Mouse (Mus musculus) lung, embryonic 14.5 days (tissue): ENCODE measurements around the gene Kalrn. TPM values are rescaled to one million over a fixed set of nuclear protein-coding genes. Genes with fewer than 3 reads are reported as not detected.
A peak's percentile ranks its signal among the peaks of the same experiment; 100 is the strongest.

ENCODE experiments used
- ATAC-seq: fragments of 200-750 bp; cut with Nextera tagmentation; 2 replicates; pipeline ENCODE4 v1.8.0; 2017; ENCODE audit warnings: mild to moderate bottlenecking, moderate TSS enrichment, moderate library complexity; ENCODE audit not compliant: insufficient read depth
- DNase-seq: peaks from one replicate; pipeline ENCODE4 v3.0.0-alpha.2; 2015
- H3K27ac ChIP-seq: fragments of 300-500 bp; sonication (generic); 2 replicates; pipeline ENCODE4 v1.5.1; 2014; ENCODE audit warnings: low read depth, mild to moderate bottlenecking, moderate library complexity
- H3K27me3 ChIP-seq: fragments of 300-500 bp; sonication (generic); 2 replicates; pipeline ENCODE4 v1.6.1; 2014; ENCODE audit warnings: low read length, control low read depth; ENCODE audit not compliant: insufficient read depth
- H3K36me3 ChIP-seq: fragments of 300-500 bp; sonication (generic); 2 replicates; pipeline ENCODE4 v1.6.1; 2014; ENCODE audit warnings: control low read depth; ENCODE audit not compliant: insufficient read depth
- H3K4me1 ChIP-seq: fragments of 300-500 bp; sonication (generic); 2 replicates; pipeline ENCODE4 v1.6.1; 2014; ENCODE audit warnings: antibody characterized with exemption, control low read depth; ENCODE audit not compliant: insufficient read depth
- H3K4me2 ChIP-seq: fragments of 300-500 bp; sonication (generic); 2 replicates; pipeline ENCODE4 v1.6.1; 2014; ENCODE audit warnings: mild to moderate bottlenecking
- H3K4me3 ChIP-seq: fragments of 300-500 bp; sonication (generic); 2 replicates; pipeline ENCODE4 v1.5.1; 2014; ENCODE audit warnings: low read depth, low read length
- H3K9ac ChIP-seq: fragments of 300-500 bp; sonication (generic); 2 replicates; pipeline ENCODE4 v1.6.1; 2014
- H3K9me3 ChIP-seq: fragments of 300-500 bp; sonication (generic); 2 replicates; pipeline ENCODE4 v1.6.1; 2016; ENCODE audit warnings: low read depth, low read length, control low read depth
- CTCF ChIP-seq: IDR thresholded peaks from 2 replicates; pipeline ENCODE4 v1.5.1; 2016; ENCODE audit warnings: antibody characterized with exemption, low read depth
- WGBS: fragments of 180-500 bp; shearing (Covaris S2); extraction: QIAGEN DNeasy Blood & Tissue Kit; methylation state at CpG from one replicate; pipeline ENCODE4 v1.1.7; 2014; 5-methylcytosine and 5-hydroxymethylcytosine counted together
- polyA plus RNA-seq: library from polyadenylated mRNA; unstranded; fragments of >200 nt; fragmentation: Nextera tagmentation; extraction: Ambion mirVana; gene quantifications from 2 replicates; pipeline ENCODE4 v1.2.1, GENCODE M21; 2014

Gene Kalrn
- polyA plus RNA-seq, 1 experiment from 2014 or later: 15.0 TPM

DNA sequence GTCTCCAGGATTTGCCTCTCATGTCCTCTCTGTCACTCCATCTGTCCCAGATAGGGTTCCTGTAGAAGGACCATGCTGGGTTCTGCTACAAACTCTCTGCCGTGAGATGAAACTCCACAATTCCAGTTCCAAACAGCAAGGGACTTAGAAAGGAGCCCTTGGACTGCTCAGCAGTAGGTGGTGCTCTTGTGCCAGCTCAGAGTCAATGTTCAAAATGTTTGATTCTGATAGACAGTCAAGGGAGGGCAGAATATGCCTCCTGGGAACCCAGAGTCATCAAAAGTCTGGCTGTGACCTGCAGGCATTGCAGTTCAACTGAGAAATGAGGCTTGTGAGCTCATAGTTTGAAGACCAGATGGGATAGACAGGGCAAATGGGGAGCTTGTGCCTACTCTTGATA, 229.4 kb downstream of the Kalrn start:
- peak; percentile 74 for TF ChIP-seq CTCF
- 38% methylated on average over 1 of the region's 1 CpGs for WGBS
- H3K4me2 ChIP-seq: no peak overlapping the region
- no peaks in the 10 kb centered on the region for H3K36me3 ChIP-seq
- H3K27ac ChIP-seq: no peak overlapping the region
- DNase-seq (peak; percentile 79), ATAC-seq (no peak)
- no peaks in the 10 kb centered on the region for H3K4me1 ChIP-seq
- no peaks in the 10 kb centered on the region for H3K27me3 ChIP-seq
- no peaks in the 10 kb centered on the region for H3K9me3 ChIP-seq
- no peak overlapping the region for H3K4me3 ChIP-seq
- H3K9ac ChIP-seq: no peak overlapping the region

DNA sequence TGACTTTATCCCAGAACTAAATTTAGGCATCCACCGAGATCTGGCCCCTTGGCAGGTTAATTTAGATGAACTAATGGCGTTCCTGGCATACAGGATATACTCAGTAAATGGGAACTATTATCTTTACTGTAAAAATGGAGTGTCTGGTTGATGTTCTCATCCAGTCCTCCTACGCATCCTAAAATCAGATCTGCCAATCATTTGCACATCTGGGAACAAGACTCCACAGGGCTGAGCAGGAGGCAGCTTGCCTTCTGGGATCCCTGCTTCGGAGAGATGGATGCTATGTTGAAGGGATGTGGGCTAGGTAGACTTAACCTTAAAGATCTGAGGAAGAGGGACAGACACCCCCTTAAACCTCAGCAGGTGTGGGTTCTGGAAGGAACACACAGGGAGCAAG, 230.2 kb downstream of the Kalrn start:
- TF ChIP-seq CTCF: no peak

DNA sequence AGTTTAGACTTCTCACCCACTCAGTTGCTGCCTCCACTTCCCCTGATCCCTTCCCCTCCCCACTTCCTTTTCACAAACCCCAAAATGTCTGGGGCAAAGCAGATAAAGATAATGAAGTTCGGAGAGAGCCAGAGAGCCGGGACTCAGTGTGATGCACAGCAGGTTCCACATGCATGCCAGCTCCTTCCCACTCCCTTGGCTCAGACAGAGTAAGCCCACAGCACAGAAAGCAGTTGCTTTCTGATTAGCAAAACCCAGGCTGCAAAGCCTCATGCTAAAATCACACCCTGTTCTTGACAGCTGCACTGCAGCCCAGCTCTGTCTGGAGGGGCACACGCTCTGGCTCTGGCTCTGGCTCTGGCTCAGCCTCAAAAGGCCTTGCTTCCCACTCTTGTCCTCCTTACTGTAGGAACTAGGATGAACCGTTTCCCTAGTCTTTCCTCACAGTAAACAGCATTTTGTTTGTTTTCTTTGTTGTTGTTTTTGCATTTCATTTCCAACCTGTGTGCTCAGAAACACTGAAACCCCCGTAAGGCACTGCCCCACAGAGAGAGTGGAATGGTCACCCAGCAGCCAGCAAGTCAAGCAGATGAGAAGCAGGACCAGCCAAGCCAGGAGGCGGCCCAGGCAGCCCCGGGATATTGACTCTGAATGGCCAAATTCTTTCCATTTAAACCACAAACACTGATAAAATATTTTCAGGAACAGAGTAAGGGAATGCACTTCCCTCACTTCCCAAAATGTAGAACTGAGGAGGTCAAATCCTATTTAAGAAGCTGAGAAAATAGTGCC, 230.8 kb downstream of the Kalrn start:
- peak; percentile 41 for DNase-seq
- 54% methylated on average over 7 of the region's 7 CpGs for WGBS
- no peak overlapping the region; the same call in 1 of the 2 replicates for H3K9ac ChIP-seq
- TF ChIP-seq CTCF: no peak
- no peak overlapping the region for H3K27ac ChIP-seq
- no peaks in the 10 kb centered on the region for H3K36me3 ChIP-seq
- H3K4me3 ChIP-seq: no peak overlapping the region
- H3K27me3 ChIP-seq: no peaks in the 10 kb centered on the region
- no peaks in the 10 kb centered on the region for H3K9me3 ChIP-seq
- no peaks in the 10 kb centered on the region for H3K4me1 ChIP-seq
- no peak; the same call in 1 of the 2 replicates for ATAC-seq
- no peak overlapping the region for H3K4me2 ChIP-seq

More for the DNA sequence above, 230.2 kb downstream of the Kalrn start:
- Histone ChIP-seq H3K9ac (no peak overlapping the region), H3K4me2 (no peak overlapping the region), H3K4me3 (no peak overlapping the region), H3K4me1 (no peaks in the 10 kb centered on the region), H3K27ac (no peak overlapping the region), H3K9me3 (no peaks in the 10 kb centered on the region), H3K36me3 (no peaks in the 10 kb centered on the region), H3K27me3 (no peaks in the 10 kb centered on the region)
- WGBS: 75% methylated on average over 4 of the region's 4 CpGs
- DNase-seq (no peak), ATAC-seq (no peak)

DNA sequence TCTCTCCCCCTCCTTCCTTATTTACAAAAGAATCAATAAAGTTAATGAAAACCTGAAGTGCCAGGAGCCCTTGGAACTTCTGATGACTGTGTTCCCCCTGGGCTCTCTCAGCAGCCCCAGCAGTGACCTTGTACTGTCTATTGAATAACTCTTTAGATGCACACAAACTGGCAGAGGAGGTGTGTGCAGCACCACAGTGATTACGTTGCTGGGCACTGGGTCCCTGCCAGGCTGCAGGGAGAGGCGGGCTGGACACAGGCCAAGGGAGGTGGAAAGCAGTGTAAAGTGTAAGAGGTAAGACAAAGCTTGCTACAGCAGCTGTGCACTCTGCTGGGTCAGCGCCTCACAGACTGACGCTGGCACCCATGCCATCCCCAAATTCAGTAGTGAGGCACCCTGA, 238.4 kb downstream of the Kalrn start:
- ATAC-seq (no peak), DNase-seq (peak; percentile 53)
- Histone ChIP-seq H3K27ac (no peak overlapping the region), H3K9ac (no peak overlapping the region), H3K9me3 (no peaks in the 10 kb centered on the region), H3K27me3 (no peaks in the 10 kb centered on the region), H3K36me3 (no peaks in the 10 kb centered on the region), H3K4me3 (no peak overlapping the region), H3K4me2 (no peak overlapping the region), H3K4me1 (no peaks in the 10 kb centered on the region)
- no peak for TF ChIP-seq CTCF
- WGBS: 58% methylated on average over 4 of the region's 4 CpGs

DNA sequence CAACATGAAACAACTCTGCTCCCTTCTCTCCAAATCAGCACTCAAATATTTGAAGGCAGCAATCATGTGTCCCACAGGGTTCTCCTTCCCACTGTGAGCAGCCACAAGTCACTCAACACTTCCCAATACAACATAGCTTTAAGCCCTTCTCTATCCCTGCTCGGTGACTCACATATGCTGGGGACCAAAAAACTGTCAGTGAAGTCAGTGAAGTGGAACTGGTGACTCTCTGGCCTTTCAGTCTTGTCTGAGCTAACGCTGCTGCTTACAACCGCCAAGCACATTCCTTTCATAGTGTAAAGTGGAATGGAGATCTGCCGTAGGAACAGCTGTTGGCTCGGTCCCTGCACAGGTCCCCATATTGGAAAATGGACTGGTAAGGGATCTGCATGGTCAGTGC, 241.7 kb downstream of the Kalrn start:
- no peak overlapping the region for H3K4me3 ChIP-seq
- no peak for TF ChIP-seq CTCF
- ATAC-seq (peak; percentile 63), DNase-seq (peak; percentile 52)
- H3K27ac ChIP-seq: peak overlapping the region; percentile 24; the same call in 1 of the 2 replicates
- H3K9ac ChIP-seq: no peak overlapping the region
- H3K36me3 ChIP-seq: no peaks in the 10 kb centered on the region
- no peaks in the 10 kb centered on the region for H3K9me3 ChIP-seq
- H3K4me2 ChIP-seq: no peak overlapping the region
- no peaks in the 10 kb centered on the region for H3K4me1 ChIP-seq
- H3K27me3 ChIP-seq: no peaks in the 10 kb centered on the region
- WGBS: 32% methylated on average over 5 of the region's 5 CpGs

DNA sequence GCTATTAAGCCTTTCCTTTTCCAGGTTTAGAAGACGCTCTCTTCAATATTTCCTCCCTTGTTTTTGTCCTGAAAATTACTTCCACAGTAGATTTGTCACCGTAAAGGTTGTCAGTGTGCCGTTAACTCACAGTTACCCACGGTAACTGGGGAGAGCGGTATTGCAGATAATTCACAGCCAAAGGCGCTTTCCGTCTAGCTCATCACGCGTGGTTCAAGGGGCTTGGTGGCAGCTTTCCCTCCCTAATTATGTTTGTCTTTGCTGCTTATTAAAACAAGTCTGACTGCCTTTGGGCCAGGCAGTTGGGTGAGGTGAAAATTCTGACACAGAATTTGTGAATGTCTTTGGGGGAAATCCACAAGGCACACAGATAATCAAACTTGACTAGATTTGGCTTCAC, 243.5 kb downstream of the Kalrn start:
- no peak for TF ChIP-seq CTCF
- no peak overlapping the region for H3K27ac ChIP-seq
- H3K4me2 ChIP-seq: no peak overlapping the region
- no peak overlapping the region for H3K9ac ChIP-seq
- ATAC-seq (no peak), DNase-seq (no peak)
- WGBS: 54% methylated on average over 9 of the region's 9 CpGs
- no peaks in the 10 kb centered on the region for H3K36me3 ChIP-seq
- H3K9me3 ChIP-seq: no peaks in the 10 kb centered on the region
- no peaks in the 10 kb centered on the region for H3K27me3 ChIP-seq
- H3K4me3 ChIP-seq: no peak overlapping the region
- H3K4me1 ChIP-seq: no peaks in the 10 kb centered on the region

DNA sequence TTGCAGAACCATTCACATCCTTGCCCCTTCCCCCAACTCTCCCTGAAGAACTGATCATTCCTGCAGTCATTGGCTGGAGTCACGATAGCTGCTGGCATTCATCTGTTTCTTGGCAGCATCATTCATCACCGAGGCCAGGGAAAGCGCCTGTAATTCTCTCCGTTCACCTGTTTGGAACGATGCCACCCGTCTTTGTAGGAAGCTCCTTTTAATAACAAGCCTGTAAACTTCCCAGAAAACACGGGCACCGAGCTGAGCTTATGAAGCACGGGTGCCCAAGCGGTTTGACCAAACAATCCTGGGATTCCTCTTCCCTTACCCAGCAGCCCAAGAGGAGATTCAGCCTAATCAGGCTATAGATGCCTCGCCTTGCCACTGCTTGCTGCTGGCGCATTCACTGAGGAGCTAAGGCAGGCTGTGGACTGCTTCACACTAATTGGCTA, 243.9 kb downstream of the Kalrn start:
- Histone ChIP-seq H3K9me3 (no peaks in the 10 kb centered on the region), H3K4me3 (no peak overlapping the region), H3K27me3 (no peaks in the 10 kb centered on the region), H3K36me3 (no peaks in the 10 kb centered on the region), H3K4me2 (no peak overlapping the region), H3K9ac (no peak overlapping the region), H3K4me1 (no peaks in the 10 kb centered on the region), H3K27ac (no peak overlapping the region)
- TF ChIP-seq CTCF: no peak
- DNase-seq (no peak), ATAC-seq (no peak)
- WGBS: 50% methylated on average over 12 of the region's 12 CpGs
